Mouse (Mus musculus) hindbrain, embryonic 11.5 days (tissue): ENCODE data around the gene Strbp. TPM values are rescaled to one million over a fixed set of nuclear protein-coding genes. Genes with fewer than 3 reads are reported as not detected.

ENCODE experiments used
- ATAC-seq: fragments of 200-750 bp; cut with Nextera tagmentation; 2 replicates; pipeline ENCODE4 v1.8.0; 2017; ENCODE audit warnings: mild to moderate bottlenecking, moderate TSS enrichment, moderate library complexity; ENCODE audit not compliant: low FRiP score
- DNase-seq: peaks from one replicate; pipeline ENCODE4 v3.0.0-alpha.2; 2015; ENCODE audit warnings: low spot score
- H3K27ac ChIP-seq: fragments of 300-500 bp; sonication (generic); 2 replicates; pipeline ENCODE4 v1.5.1; 2014; ENCODE audit warnings: mild to moderate bottlenecking, low read depth, low read length
- H3K27me3 ChIP-seq: fragments of 300-500 bp; sonication (generic); 2 replicates; pipeline ENCODE4 v1.6.1; 2014; ENCODE audit warnings: mild to moderate bottlenecking, low read length, moderate library complexity, mixed read lengths; ENCODE audit not compliant: control insufficient read depth, insufficient read depth
- H3K36me3 ChIP-seq: fragments of 300-500 bp; sonication (generic); 2 replicates; pipeline ENCODE4 v1.6.1; 2014; ENCODE audit warnings: mild to moderate bottlenecking, low read length, moderate library complexity, mixed read lengths; ENCODE audit not compliant: control insufficient read depth, insufficient read depth
- H3K4me1 ChIP-seq: fragments of 300-500 bp; sonication (generic); replicated peaks from 2 replicates; pipeline ENCODE4 v1.6.1; 2014; ENCODE audit warnings: low read length, mixed read lengths; ENCODE audit not compliant: control insufficient read depth, insufficient read depth
- H3K4me2 ChIP-seq: fragments of 300-500 bp; sonication (generic); replicated peaks from 2 replicates; pipeline ENCODE4 v1.6.1; 2014; ENCODE audit warnings: mild to moderate bottlenecking, low read depth, low read length
- H3K4me3 ChIP-seq: fragments of 300-500 bp; sonication (generic); 2 replicates; pipeline ENCODE4 v1.5.1; 2014; ENCODE audit warnings: low read depth, low read length
- H3K9ac ChIP-seq: fragments of 300-500 bp; sonication (generic); 2 replicates; pipeline ENCODE4 v1.6.1; 2014; ENCODE audit warnings: low read depth, low read length
- H3K9me3 ChIP-seq: fragments of 300-500 bp; sonication (generic); 2 replicates; pipeline ENCODE4 v1.6.1; 2016; ENCODE audit warnings: low read length; ENCODE audit not compliant: control insufficient read depth
- WGBS: fragments of 180-500 bp; shearing (Covaris S2); extraction: QIAGEN DNeasy Blood & Tissue Kit; methylation state at CpG from one replicate; pipeline ENCODE4 v1.1.7; 2014; 5-methylcytosine and 5-hydroxymethylcytosine counted together
- polyA plus RNA-seq: library from polyadenylated mRNA; unstranded; fragments of >200 nt; fragmentation: Nextera tagmentation; extraction: Ambion mirVana; gene quantifications from 2 replicates; pipeline ENCODE4 v1.2.1, GENCODE M21; 2014

Gene Strbp
- polyA plus RNA-seq, 1 experiment from 2014 or later = 101 TPM

DNA sequence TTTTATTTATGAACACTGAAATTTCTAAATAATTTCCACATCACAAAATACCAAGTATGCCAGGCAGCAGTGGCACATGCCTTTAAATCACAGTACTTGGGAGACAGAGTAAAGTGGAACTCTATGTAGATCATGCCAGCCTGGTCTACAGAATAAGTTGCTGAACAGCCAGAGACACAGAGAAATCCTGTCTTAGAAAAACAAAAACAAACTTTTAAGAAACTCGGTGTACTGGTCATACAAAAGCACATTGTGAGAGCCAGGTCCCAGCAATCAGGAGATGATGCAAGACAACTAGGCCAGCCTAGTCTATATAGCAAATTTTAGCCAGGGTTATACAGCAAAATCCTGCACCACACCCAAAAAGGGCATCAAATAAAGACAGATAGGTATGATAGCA is 52.6 kb downstream of the Strbp start:
- ATAC-seq = no peak
- 62% methylated on average over 1 of the region's 1 CpGs for WGBS
- H3K9me3 ChIP-seq = no peaks in the 10 kb centered on the region

DNA sequence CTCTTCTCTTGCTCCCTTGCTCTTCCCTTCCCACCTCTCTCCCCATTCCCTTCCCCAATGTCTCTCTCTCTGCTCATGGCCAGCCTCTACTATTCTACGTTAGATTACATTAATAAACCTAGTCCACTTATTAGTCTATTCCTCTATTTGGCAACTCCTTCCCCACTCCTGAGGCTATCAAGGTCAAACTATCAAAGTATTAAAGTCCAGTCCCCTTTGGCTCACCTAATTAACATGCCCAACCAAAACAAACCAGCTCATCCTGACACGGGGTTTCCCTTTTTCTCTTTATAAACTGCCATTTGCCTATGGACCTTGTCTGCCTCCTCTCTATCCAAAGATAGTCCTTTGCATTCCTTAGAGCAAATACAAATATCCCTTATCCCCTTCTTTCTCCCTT is 54.1 kb downstream of the Strbp start:
- WGBS = 84% methylated on average over 2 of the region's 2 CpGs

More for the DNA sequence above, 52.6 kb downstream of the Strbp start:
- H3K4me3 ChIP-seq = no peak overlapping the region
- no peaks in the 10 kb centered on the region for H3K4me1 ChIP-seq
- H3K9ac ChIP-seq = no peak overlapping the region
- H3K27me3 ChIP-seq = no peaks in the 10 kb centered on the region
- no peak for DNase-seq
- H3K4me2 ChIP-seq = no peak overlapping the region
- H3K27ac ChIP-seq = no peak overlapping the region
- no peaks in the 10 kb centered on the region for H3K36me3 ChIP-seq

DNA sequence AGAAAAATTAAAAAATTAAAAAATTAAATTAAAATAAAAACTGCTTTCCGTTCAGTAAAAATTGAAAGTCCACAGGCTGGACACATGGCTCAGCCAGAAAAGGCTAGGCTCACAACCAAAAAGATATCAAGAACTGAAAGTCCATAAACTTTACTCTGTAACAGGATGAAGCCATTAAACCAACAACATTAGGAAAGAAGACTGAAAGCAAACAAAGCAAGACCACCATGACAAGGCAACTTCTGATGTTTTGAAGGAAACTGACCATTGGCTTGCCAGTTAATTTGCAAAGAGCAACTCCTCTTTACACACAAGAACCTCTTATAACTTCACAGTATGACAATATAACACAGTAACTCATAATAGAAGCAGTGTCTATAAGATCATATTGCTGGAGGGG is 54.7 kb downstream of the Strbp start:
- H3K4me2 ChIP-seq = no peak overlapping the region
- no peaks in the 10 kb centered on the region for H3K4me1 ChIP-seq
- H3K27me3 ChIP-seq = no peaks in the 10 kb centered on the region
- H3K9me3 ChIP-seq = no peaks in the 10 kb centered on the region
- ATAC-seq = no peak
- no peak overlapping the region for H3K4me3 ChIP-seq
- no peak overlapping the region for H3K27ac ChIP-seq
- WGBS = 100% methylated on average over 1 of the region's 1 CpGs
- no peak overlapping the region for H3K9ac ChIP-seq
- no peak for DNase-seq
- H3K36me3 ChIP-seq = no peaks in the 10 kb centered on the region

More for the DNA sequence above, 54.1 kb downstream of the Strbp start:
- ATAC-seq (no peak), DNase-seq (no peak)
- no peaks in the 10 kb centered on the region for H3K36me3 ChIP-seq
- H3K27ac ChIP-seq = no peak overlapping the region
- H3K27me3 ChIP-seq = no peaks in the 10 kb centered on the region
- H3K9me3 ChIP-seq = no peaks in the 10 kb centered on the region
- H3K9ac ChIP-seq = no peak overlapping the region
- no peak overlapping the region for H3K4me3 ChIP-seq
- no peaks in the 10 kb centered on the region for H3K4me1 ChIP-seq
- H3K4me2 ChIP-seq = no peak overlapping the region

DNA sequence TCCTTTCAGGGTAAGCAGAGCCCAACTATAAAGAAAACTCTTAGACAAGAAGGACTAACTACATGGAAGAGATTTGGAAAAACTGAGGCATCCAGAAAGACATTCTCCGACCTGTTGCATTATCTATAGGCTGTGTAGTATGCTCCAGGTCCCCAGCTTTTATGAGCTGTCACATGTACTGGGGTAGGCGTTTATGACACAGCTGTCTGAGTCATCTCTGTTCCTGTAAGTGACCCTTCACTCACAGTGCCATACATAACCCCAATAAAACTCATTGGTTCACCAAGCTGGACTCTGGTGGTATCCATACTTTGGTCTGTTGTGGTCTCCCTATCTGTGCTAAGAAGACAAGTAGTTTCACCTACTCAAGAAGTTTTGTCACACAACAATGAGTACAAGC is 80.3 kb downstream of the Strbp start:
- H3K4me3 ChIP-seq = no peak overlapping the region
- H3K36me3 ChIP-seq = no peaks in the 10 kb centered on the region
- H3K27me3 ChIP-seq = no peaks in the 10 kb centered on the region
- ATAC-seq (no peak), DNase-seq (no peak)
- no peak overlapping the region for H3K4me2 ChIP-seq
- WGBS = 95% methylated on average over 2 of the region's 2 CpGs
- no peak overlapping the region for H3K27ac ChIP-seq
- no peaks in the 10 kb centered on the region for H3K9me3 ChIP-seq
- H3K4me1 ChIP-seq = no peaks in the 10 kb centered on the region
- no peak overlapping the region for H3K9ac ChIP-seq

DNA sequence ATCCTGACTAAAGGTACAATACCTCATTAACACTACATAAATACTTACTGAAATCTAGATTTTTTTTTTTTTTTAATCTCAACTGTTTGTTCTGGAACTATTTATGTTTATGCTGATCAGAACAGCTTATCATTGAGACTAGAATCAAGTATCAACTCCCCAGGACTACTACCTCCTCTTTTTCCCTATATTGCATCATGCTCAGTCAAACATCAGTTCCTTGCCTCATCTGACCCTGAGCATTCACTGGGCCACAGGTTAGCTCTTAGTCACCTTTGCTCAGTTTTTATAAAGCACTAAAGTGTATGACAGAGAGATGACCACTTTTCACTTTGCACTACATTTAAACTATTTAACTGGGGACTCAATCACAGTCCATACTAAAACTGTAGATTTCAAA is 115.7 kb downstream of the Strbp start:
- Histone ChIP-seq H3K9ac (no peak overlapping the region), H3K27me3 (no peaks in the 10 kb centered on the region), H3K36me3 (no peaks in the 10 kb centered on the region), H3K9me3 (no peaks in the 10 kb centered on the region), H3K27ac (no peak overlapping the region), H3K4me2 (no peak overlapping the region), H3K4me3 (no peak overlapping the region), H3K4me1 (no peaks in the 10 kb centered on the region)
- ATAC-seq (no peak), DNase-seq (no peak)

DNA sequence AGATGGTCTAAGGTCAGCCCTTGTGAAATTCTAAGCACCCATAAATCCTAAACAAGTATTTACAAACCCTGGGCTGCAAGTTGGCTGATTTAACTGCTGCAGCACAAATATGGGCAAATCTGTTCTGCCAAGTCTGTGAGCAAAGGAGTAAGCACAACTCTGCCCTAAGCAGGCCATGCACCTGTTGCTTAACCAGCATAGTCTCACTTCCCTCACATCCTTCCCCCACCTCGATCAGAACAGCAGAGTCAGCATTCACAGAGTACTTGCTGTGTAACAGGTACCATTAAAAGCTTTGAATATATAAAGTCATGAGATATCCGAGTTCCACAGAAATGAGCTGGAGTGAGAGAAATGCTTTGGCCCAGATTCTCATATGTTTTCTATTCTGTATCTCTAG is 125.5 kb downstream of the Strbp start:
- Histone ChIP-seq H3K27ac (no peak overlapping the region), H3K9ac (no peak overlapping the region), H3K27me3 (no peaks in the 10 kb centered on the region), H3K36me3 (no peaks in the 10 kb centered on the region), H3K4me3 (no peak overlapping the region), H3K4me2 (no peak overlapping the region), H3K4me1 (no peaks in the 10 kb centered on the region), H3K9me3 (no peaks in the 10 kb centered on the region)
- ATAC-seq = no peak
- WGBS = 91% methylated on average over 2 of the region's 2 CpGs
- DNase-seq = no peak

DNA sequence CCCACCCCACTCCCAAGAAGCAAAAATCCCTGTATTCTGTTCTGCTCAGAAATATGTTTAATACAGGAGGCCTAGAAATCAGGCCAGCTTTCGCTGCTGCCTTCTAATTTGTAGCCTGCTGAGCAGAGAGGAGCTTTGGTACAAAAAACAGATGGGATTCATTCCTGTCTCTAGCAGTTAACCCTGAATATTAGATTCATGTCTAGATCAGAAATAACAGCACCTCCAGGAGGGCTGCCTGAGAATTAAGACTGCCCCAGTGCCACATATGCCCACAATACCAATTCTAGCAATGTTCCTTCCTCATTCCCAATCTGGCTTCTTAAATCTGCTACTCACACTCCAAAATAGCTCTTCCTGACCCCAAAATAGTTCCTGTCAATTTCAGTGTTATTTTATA is 127.0 kb downstream of the Strbp start:
- Histone ChIP-seq H3K9ac (no peak overlapping the region), H3K9me3 (no peaks in the 10 kb centered on the region), H3K4me3 (no peak overlapping the region), H3K27ac (no peak overlapping the region), H3K27me3 (no peaks in the 10 kb centered on the region), H3K36me3 (no peaks in the 10 kb centered on the region), H3K4me2 (no peak overlapping the region), H3K4me1 (no peaks in the 10 kb centered on the region)
- DNase-seq (no peak), ATAC-seq (no peak)
- WGBS = 89% methylated on average over 1 of the region's 1 CpGs

DNA sequence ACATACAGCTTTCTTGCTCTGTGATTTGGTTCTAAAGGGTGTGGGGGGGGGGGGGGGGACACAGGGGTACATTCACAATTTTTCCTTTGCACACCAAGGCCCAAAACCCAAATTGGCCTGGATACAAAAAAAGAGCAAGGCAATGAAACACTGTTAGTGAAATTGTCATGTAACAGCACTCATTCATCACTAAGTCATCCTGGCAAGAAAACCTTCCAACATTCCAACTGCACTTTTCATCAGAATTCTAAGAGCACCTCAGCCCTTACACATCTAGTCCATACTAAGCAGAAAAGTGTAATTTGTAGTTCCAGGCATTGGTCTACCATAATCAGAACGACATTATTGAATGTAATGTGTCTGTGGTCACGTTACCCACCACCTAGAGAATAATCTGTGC is 131.5 kb downstream of the Strbp start:
- Histone ChIP-seq H3K9ac (no peak overlapping the region), H3K36me3 (0 out of 2 replicates have a peak, but pooled peaks cover 2% of the 10 kb centered on the region), H3K4me2 (no peak overlapping the region), H3K4me1 (no peaks in the 10 kb centered on the region), H3K4me3 (no peak overlapping the region), H3K9me3 (no peaks in the 10 kb centered on the region), H3K27me3 (no peaks in the 10 kb centered on the region), H3K27ac (no peak overlapping the region)
- whole genome bisulfite sequencing = 95% methylated on average over 2 of the region's 2 CpGs
- DNase-seq (no peak), ATAC-seq (no peak)

DNA sequence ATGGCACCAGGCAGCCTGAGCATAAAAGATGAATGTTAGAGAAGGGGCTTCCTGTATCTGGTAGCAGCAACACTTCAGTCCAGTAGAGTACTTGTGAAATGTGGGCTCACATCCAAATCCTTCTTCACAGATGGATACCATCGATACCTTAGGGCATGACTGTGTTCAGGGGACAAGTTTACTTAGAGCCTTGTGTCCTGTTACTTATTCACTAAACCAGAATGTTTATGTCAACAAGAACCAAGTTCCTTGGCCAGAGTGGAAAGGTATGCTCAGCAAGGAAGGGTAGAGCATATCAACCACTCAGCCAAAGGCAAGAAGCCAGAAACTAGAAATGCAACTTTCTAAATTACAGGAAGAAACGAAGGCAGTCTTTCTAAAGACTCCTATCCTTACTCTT is 133.0 kb downstream of the Strbp start:
- H3K4me2 ChIP-seq = no peak overlapping the region
- 96% methylated on average over 2 of the region's 2 CpGs for WGBS
- DNase-seq (no peak), ATAC-seq (no peak)
- H3K9me3 ChIP-seq = no peaks in the 10 kb centered on the region
- 0 out of 2 replicates have a peak, but pooled peaks cover 2% of the 10 kb centered on the region for H3K36me3 ChIP-seq
- no peak overlapping the region for H3K27ac ChIP-seq
- H3K4me1 ChIP-seq = no peaks in the 10 kb centered on the region
- no peak overlapping the region for H3K9ac ChIP-seq
- H3K4me3 ChIP-seq = no peak overlapping the region
- no peaks in the 10 kb centered on the region for H3K27me3 ChIP-seq
